8 mouse cellular contexts compared by ENCODE assay signal in the genomic region with DNA sequence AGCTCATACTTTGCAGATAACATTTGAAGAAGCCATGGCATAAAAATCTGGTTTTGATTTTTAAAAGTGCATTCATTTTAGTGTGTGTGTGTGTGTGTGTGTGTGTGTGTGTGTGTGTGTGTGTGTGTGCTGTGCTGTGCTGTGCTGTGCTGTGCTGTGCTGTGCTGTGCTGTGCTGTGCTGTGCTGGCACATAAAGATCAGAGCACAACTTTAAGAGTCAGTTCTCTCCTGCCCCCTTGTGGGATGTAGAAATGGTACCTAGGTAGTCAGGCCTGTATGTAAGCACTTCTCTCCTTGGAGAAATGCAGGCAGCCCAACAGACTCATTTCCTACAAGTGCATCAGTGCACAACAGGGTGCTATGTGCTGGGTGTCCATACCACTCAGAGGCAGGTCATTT.
DNase-seq lines count a peak whose midpoint lies in the region; ATAC-seq and TF ChIP-seq lines count a peak whose summit lies in the region.

No protein-coding gene starts in this region.

- H3K27me3 ChIP-seq in CH12.LX (replicated peaks) = no peaks in the 10 kb centered on the region
- H3K27me3 ChIP-seq in hindbrain, embryonic 11.5 days (ENCODE audit: control insufficient read depth, insufficient read depth, low read length) = no peaks in the 10 kb centered on the region
- H3K27me3 ChIP-seq in midbrain, embryonic 14.5 days (ENCODE audit: control insufficient read depth, insufficient read depth, low read length) = no peaks in the 10 kb centered on the region

- H3K4me1 ChIP-seq in CH12.LX (ENCODE audit: control insufficient read depth in 1 of 2, insufficient read depth in 2 of 2) = no peaks in the 10 kb centered on the region
- H3K4me1 ChIP-seq in hindbrain, embryonic 11.5 days (replicated peaks; ENCODE audit: control insufficient read depth, insufficient read depth, low read length) = no peaks in the 10 kb centered on the region
- no peaks in the 10 kb centered on the region for H3K4me1 ChIP-seq in midbrain, embryonic 14.5 days (ENCODE audit: control insufficient read depth, insufficient read depth, low read length)

- TF ChIP-seq EP300 in CH12.LX (IDR thresholded peaks at IDR 0.05; ENCODE audit: low read length) = no peak

- no peaks in the 10 kb centered on the region for H3K36me3 ChIP-seq in CH12.LX (replicated peaks in 1 of 2; ENCODE audit: control insufficient read depth in 1 of 2, insufficient read depth in 1 of 2, low read length in 1 of 2)
- H3K36me3 ChIP-seq in hindbrain, embryonic 11.5 days (ENCODE audit: control insufficient read depth, insufficient read depth, low read length) = no peaks in the 10 kb centered on the region
- no peaks in the 10 kb centered on the region for H3K36me3 ChIP-seq in midbrain, embryonic 14.5 days (ENCODE audit: control insufficient read depth, insufficient read depth, low read length)

- in situ Hi-C loops in CH12.LX (cut with MboI; ENCODE audit: low pct_ligation_motif_present, low pct_unique_long_range_greater_than_20kb, low sequenced_read_pairs) = loop anchor here (25.0 kb wide), 1 partner anchor 247 kb away; no protein-coding TSS in a partner anchor

- no peak overlapping the region for H3K9ac ChIP-seq in CH12.LX (ENCODE audit: insufficient read depth, low read depth)
- no peak overlapping the region for H3K9ac ChIP-seq in hindbrain, embryonic 11.5 days (ENCODE audit: low read depth, low read length)
- H3K9ac ChIP-seq in midbrain, embryonic 14.5 days (replicated peaks; ENCODE audit: low read length) = no peak overlapping the region

- H3K4me2 ChIP-seq in CH12.LX (ENCODE audit: insufficient read depth, low read depth, poor library complexity, severe bottlenecking) = no peak overlapping the region
- H3K4me2 ChIP-seq in hindbrain, embryonic 11.5 days (replicated peaks; ENCODE audit: low read depth, low read length) = no peak overlapping the region
- no peak overlapping the region for H3K4me2 ChIP-seq in midbrain, embryonic 14.5 days (ENCODE audit: low read length)

- no peaks in the 10 kb centered on the region for H3K79me2 ChIP-seq in CH12.LX (replicated peaks; ENCODE audit: control insufficient read depth, extremely low read depth, insufficient read depth, poor library complexity, severe bottlenecking)

- dilution Hi-C loops in CH12.LX (cut with MboI; ENCODE audit: extremely low pct_ligation_motif_present, extremely low pct_unique_long_range_greater_than_20kb, low sequenced_read_pairs) = no loop called here

- peak; percentile 75 for DNase-seq in CH12.LX (ENCODE audit: extremely low read depth)
- DNase-seq in R1 (ENCODE audit: low read depth, low spot score) = peak; percentile 23
- DNase-seq in embryo, embryonic 10.5 days (ENCODE audit: low spot score) = peak; percentile 80
- DNase-seq in hindbrain, embryonic 11.5 days (ENCODE audit: low spot score) = peak; percentile 60
- peak; percentile 63 for DNase-seq in layer of hippocampus, adult 9-11 months
- DNase-seq in midbrain, embryonic 14.5 days = peak; percentile 83
- DNase-seq in natural killer cell, adult 2 months (ENCODE audit: low spot score in 2 of 2) = no peak

- no peak overlapping the region for H3K4me3 ChIP-seq in CH12.LX (replicated peaks in 1 of 3; ENCODE audit: low read depth in 2 of 3, low read length in 2 of 3, poor library complexity in 1 of 3)
- no peak overlapping the region for H3K4me3 ChIP-seq in hindbrain, embryonic 11.5 days (ENCODE audit: low read depth, low read length)
- H3K4me3 ChIP-seq in midbrain, embryonic 14.5 days (replicated peaks; ENCODE audit: low read depth, low read length) = no peak overlapping the region

- H3K27ac ChIP-seq in CH12.LX (ENCODE audit: insufficient read depth, low read depth) = no peak overlapping the region
- no peak overlapping the region for H3K27ac ChIP-seq in hindbrain, embryonic 11.5 days (ENCODE audit: low read depth, low read length)
- H3K27ac ChIP-seq in midbrain, embryonic 14.5 days (replicated peaks; ENCODE audit: low read depth, low read length) = no peak overlapping the region

- no peak for TF ChIP-seq POLR2A in CH12.LX (IDR thresholded peaks at IDR 0.05; ENCODE audit: low read depth, low read length)

- TF ChIP-seq RAD21 in CH12.LX (IDR thresholded peaks at IDR 0.05; ENCODE audit: low read depth, low read length) = peak; percentile 71

- peak; percentile 30 to 68; a peak in 3 of 4 replicates for TF ChIP-seq CTCF in CH12.LX (conservative IDR thresholded peaks at IDR 0.05 in 1 of 2, IDR thresholded peaks at IDR 0.05 in 1 of 2; ENCODE audit: low read depth in 2 of 2, low read length in 2 of 2)

- peak; percentile 90 for ATAC-seq in hindbrain, embryonic 11.5 days (ENCODE audit: low FRiP score)
- ATAC-seq in midbrain, embryonic 14.5 days (ENCODE audit: low FRiP score, low TSS enrichment) = peak; percentile 71
- ATAC-seq in erythroid progenitor cell, adult 5-6 weeks (replicated peaks; ENCODE audit: low FRiP score, poor library complexity, severe bottlenecking) = no peak

- H3K9me3 ChIP-seq in CH12.LX (replicated peaks; ENCODE audit: low read length) = no peaks in the 10 kb centered on the region
- H3K9me3 ChIP-seq in hindbrain, embryonic 11.5 days (ENCODE audit: control insufficient read depth, low read length) = no peaks in the 10 kb centered on the region
- no peaks in the 10 kb centered on the region for H3K9me3 ChIP-seq in midbrain, embryonic 14.5 days (ENCODE audit: control insufficient read depth, low read length)

TF ChIP-seq in CH12.LX, 34 proteins besides CTCF, POLR2A, EP300 and RAD21:
- TF ChIP-seq SMC3 (IDR thresholded peaks at IDR 0.05; ENCODE audit: low read depth, low read length) (peak; percentile 87), ZNF384 (IDR thresholded peaks at IDR 0.05; ENCODE audit: low read depth, low read length) (no peak), ZC3H11A (IDR thresholded peaks at IDR 0.05; ENCODE audit: low read depth, low read length) (peak; percentile 60)
TF ChIP-seq in CH12.LX: peak in this region for 2.

Comparison
In these comparisons a context has a peak if more than half of its experiments do, and no peak if none do; other contexts are left out.
1. DNase-seq: peak in CH12.LX (single experiment), R1 (single experiment), embryo, embryonic 10.5 days (single experiment), hindbrain, embryonic 11.5 days (single experiment), layer of hippocampus, adult 9-11 months (single experiment) and midbrain, embryonic 14.5 days (single experiment); none in natural killer cell, adult 2 months (0 of 2).